Mouse (Mus musculus): ENCODE results near the gene Gm28374.

Gene Gm28374

GRCm38 (mm10) chr19:6085417-6085879, 3.4 kb upstream of the Gm28374 start:
- DNase-seq (ENCODE audit: low read depth, low spot score): no peak

- peak; percentile 97 for DNase-seq (ENCODE audit: low read depth, low spot score)
Measured at GRCm38 (mm10) chr19:6084478-6085248, 2.6 kb upstream of the Gm28374 start, which contains the start of the genes Zfpl1 and Cdca5. TSS of gene Zfpl1 (minus strand) at chr19:6084956. TSS of gene Cdca5 (plus strand) at chr19:6084983.

- no peak for DNase-seq (ENCODE audit: low read depth, low spot score)
Measured at GRCm38 (mm10) chr19:6079983-6080480, 2.0 kb downstream of the Gm28374 start, which contains the start of gene Tmem262. TSS of gene Tmem262 (plus strand) at chr19:6080033.

GRCm38 (mm10) chr19:6076564-6077393, 5.3 kb downstream of the Gm28374 start, which contains the start of gene Vps51:
TSS of gene Vps51 (minus strand) at chr19:6077231.
- peak; percentile 90 for DNase-seq (ENCODE audit: low read depth, low spot score)

- no peak for DNase-seq (ENCODE audit: low read depth, low spot score)
Measured at GRCm38 (mm10) chr19:6073889-6074288, 8.2 kb downstream of the Gm28374 start.

GRCm38 (mm10) chr19:6071261-6071660, 10.8 kb downstream of the Gm28374 start:
- no peak for DNase-seq (ENCODE audit: low read depth, low spot score)

- DNase-seq (ENCODE audit: low read depth, low spot score): no peak
Measured at GRCm38 (mm10) chr19:6070571-6071250, 11.3 kb downstream of the Gm28374 start.

GRCm38 (mm10) chr19:6069851-6070250, 12.2 kb downstream of the Gm28374 start:
- DNase-seq (ENCODE audit: low read depth, low spot score): no peak

- no peak for DNase-seq (ENCODE audit: low read depth, low spot score)
Measured at GRCm38 (mm10) chr19:6068951-6069350, 13.1 kb downstream of the Gm28374 start.

GRCm38 (mm10) chr19:6067724-6068415, 14.2 kb downstream of the Gm28374 start, which contains the start of gene Tm7sf2:
TSS of gene Tm7sf2 (minus strand) at chr19:6068373.
- DNase-seq (ENCODE audit: low read depth, low spot score): no peak

- no peak for DNase-seq (ENCODE audit: low read depth, low spot score)
Measured at GRCm38 (mm10) chr19:6067011-6067723, 14.9 kb downstream of the Gm28374 start.

GRCm38 (mm10) chr19:6066571-6066970, 15.5 kb downstream of the Gm28374 start:
- DNase-seq (ENCODE audit: low read depth, low spot score): no peak

GRCm38 (mm10) chr19:6063081-6063480, 19.0 kb downstream of the Gm28374 start:
- DNase-seq (ENCODE audit: low read depth, low spot score): no peak

GRCm38 (mm10) chr19:6062418-6062817, 19.6 kb downstream of the Gm28374 start:
- DNase-seq (ENCODE audit: low read depth, low spot score): no peak

- DNase-seq (ENCODE audit: low read depth, low spot score): no peak
Measured at GRCm38 (mm10) chr19:6061641-6062302, 20.3 kb downstream of the Gm28374 start.

- peak; percentile 77 for DNase-seq (ENCODE audit: low read depth, low spot score)
Measured at GRCm38 (mm10) chr19:6061021-6061533, 21.0 kb downstream of the Gm28374 start, which contains the start of gene Znhit2. TSS of gene Znhit2 (plus strand) at chr19:6061192.

- DNase-seq (ENCODE audit: low read depth, low spot score): no peak
Measured at GRCm38 (mm10) chr19:6058966-6059365, 23.1 kb downstream of the Gm28374 start.

GRCm38 (mm10) chr19:6058513-6058912, 23.5 kb downstream of the Gm28374 start:
- no peak for DNase-seq (ENCODE audit: low read depth, low spot score)

Data from retina, adult 2 months (tissue).